Mouse (Mus musculus) layer of hippocampus, postnatal 36 days (tissue): ENCODE results near the gene Ppargc1a. TPM values are rescaled to one million over a fixed set of nuclear protein-coding genes. Genes with fewer than 3 reads are reported as not detected.

Source experiments
- DNase-seq, 2 experiments: peaks; one replicate each; pipeline ENCODE4 v3.0.0; 2022
- total RNA-seq, 2 experiments: library from RNA; stranded (reverse); gene quantifications; 2 replicates each; pipeline ENCODE4 v1.2.3; 2021

Gene Ppargc1a
- total RNA-seq, 2 experiments from 2014 or later = 42.8 to 46.1 TPM

- DNase-seq = no peak
Measured at GRCm38 (mm10) chr5:51412303-51413117, 155.0 kb downstream of the Ppargc1a start.

- no peak for DNase-seq
Measured at GRCm38 (mm10) chr5:51410006-51410405, 157.5 kb downstream of the Ppargc1a start.

- no peak for DNase-seq
Measured at GRCm38 (mm10) chr5:51406406-51406805, 161.1 kb downstream of the Ppargc1a start.
